Mouse (Mus musculus): Measurements from ENCODE around the gene Nuak2.
A peak's percentile ranks its signal among the peaks of the same experiment; 100 is the strongest.

The Nuak2 gene

GRCm38 (mm10) chr1:132298801-132299464, 17.0 kb upstream of the Nuak2 start:
- no peak for DNase-seq (ENCODE audit: low spot score)

- no peak for DNase-seq (ENCODE audit: low spot score)
Measured at GRCm38 (mm10) chr1:132299744-132300143, 16.2 kb upstream of the Nuak2 start.

GRCm38 (mm10) chr1:132301242-132301641, 14.7 kb upstream of the Nuak2 start:
- no peak for DNase-seq (ENCODE audit: low spot score)

GRCm38 (mm10) chr1:132302341-132302866, 13.5 kb upstream of the Nuak2 start:
- DNase-seq (ENCODE audit: low spot score) = no peak

GRCm38 (mm10) chr1:132304618-132305214, 11.2 kb upstream of the Nuak2 start:
- DNase-seq (ENCODE audit: low spot score) = no peak

- peak; percentile 22 for DNase-seq (ENCODE audit: low spot score)
Measured at GRCm38 (mm10) chr1:132306160-132306559, 9.8 kb upstream of the Nuak2 start.

- DNase-seq (ENCODE audit: low spot score) = no peak
Measured at GRCm38 (mm10) chr1:132306808-132307207, 9.1 kb upstream of the Nuak2 start.

GRCm38 (mm10) chr1:132307962-132308361, 8.0 kb upstream of the Nuak2 start:
- DNase-seq (ENCODE audit: low spot score) = no peak

- DNase-seq (ENCODE audit: low spot score) = no peak
Measured at GRCm38 (mm10) chr1:132308674-132309073, 7.3 kb upstream of the Nuak2 start.

GRCm38 (mm10) chr1:132310754-132311153, 5.2 kb upstream of the Nuak2 start:
- DNase-seq (ENCODE audit: low spot score) = no peak

- peak; percentile 31 for DNase-seq (ENCODE audit: low spot score)
Measured at GRCm38 (mm10) chr1:132311174-132311859, 4.6 kb upstream of the Nuak2 start.

GRCm38 (mm10) chr1:132312043-132312442, 3.9 kb upstream of the Nuak2 start:
- no peak for DNase-seq (ENCODE audit: low spot score)

GRCm38 (mm10) chr1:132312703-132313102, 3.2 kb upstream of the Nuak2 start:
- peak; percentile 44 for DNase-seq (ENCODE audit: low spot score)

GRCm38 (mm10) chr1:132316625-132316994, 684 bp downstream of the Nuak2 start:
- DNase-seq (ENCODE audit: low spot score) = no peak

- DNase-seq (ENCODE audit: low spot score) = no peak
Measured at GRCm38 (mm10) chr1:132317413-132317812, 1.5 kb downstream of the Nuak2 start.

GRCm38 (mm10) chr1:132317894-132318863, 2.3 kb downstream of the Nuak2 start:
- DNase-seq (ENCODE audit: low spot score) = no peak

- no peak for DNase-seq (ENCODE audit: low spot score)
Measured at GRCm38 (mm10) chr1:132319242-132319641, 3.3 kb downstream of the Nuak2 start.

- no peak for DNase-seq (ENCODE audit: low spot score)
Measured at GRCm38 (mm10) chr1:132321821-132322580, 6.1 kb downstream of the Nuak2 start.

GRCm38 (mm10) chr1:132322711-132323542, 7.0 kb downstream of the Nuak2 start:
- no peak for DNase-seq (ENCODE audit: low spot score)

GRCm38 (mm10) chr1:132326777-132327176, 10.9 kb downstream of the Nuak2 start:
- no peak for DNase-seq (ENCODE audit: low spot score)
